Mouse (Mus musculus) thymus, adult 2 months (tissue): ENCODE data around the gene Calm3.

Experiments
- CTCF ChIP-seq: fragments of 200-500 bp; IDR thresholded peaks from 2 replicates; pipeline ENCODE4 v1.5.1; 2012; ENCODE audit warnings: mild to moderate bottlenecking, control low read depth, low read length, moderate library complexity, borderline replicate concordance; ENCODE audit not compliant: control insufficient read depth, poor library complexity, insufficient read depth; ENCODE audit errors: extremely low read depth
- POLR2A ChIP-seq: fragments of 200-500 bp; IDR thresholded peaks from 2 replicates; pipeline ENCODE4 v1.6.1; 2012; ENCODE audit warnings: mild to moderate bottlenecking, low read length, control low read depth, moderate library complexity; ENCODE audit not compliant: control insufficient read depth, poor library complexity, insufficient read depth; ENCODE audit errors: extremely low read depth

GRCm38 (mm10) chr7:16940292-16940691, 16.4 kb upstream of the Calm3 start:
- TF ChIP-seq CTCF (no peak), POLR2A (no peak)
